Mouse (Mus musculus) forebrain, embryonic 11.5 days (tissue): ENCODE data around the gene Unc50. TPM values are rescaled to one million over a fixed set of nuclear protein-coding genes. Genes with fewer than 3 reads are reported as not detected.
A peak's percentile ranks its signal among the peaks of the same experiment; 100 is the strongest.

Source experiments
- ATAC-seq: fragments of 200-750 bp; cut with Nextera tagmentation; replicated peaks from 2 replicates; pipeline ENCODE4 v1.8.0; 2017; ENCODE audit warnings: moderate TSS enrichment; ENCODE audit not compliant: low FRiP score
- DNase-seq: peaks from one replicate; pipeline ENCODE4 v3.0.0-alpha.2; 2017; ENCODE audit warnings: low spot score
- H3K27ac ChIP-seq: fragments of 300-500 bp; sonication (generic); 2 replicates; pipeline ENCODE4 v1.5.1; 2014; ENCODE audit warnings: low read depth, low read length
- H3K27me3 ChIP-seq: fragments of 300-500 bp; sonication (generic); 2 replicates; pipeline ENCODE4 v1.6.1; 2014; ENCODE audit warnings: mild to moderate bottlenecking, low read length, mixed read lengths; ENCODE audit not compliant: control insufficient read depth, insufficient read depth
- H3K36me3 ChIP-seq: fragments of 300-500 bp; sonication (generic); 2 replicates; pipeline ENCODE4 v1.6.1; 2014; ENCODE audit warnings: mild to moderate bottlenecking, low read length, moderate library complexity, mixed read lengths; ENCODE audit not compliant: control insufficient read depth, insufficient read depth
- H3K4me1 ChIP-seq: fragments of 300-500 bp; sonication (generic); replicated peaks from 2 replicates; pipeline ENCODE4 v1.6.1; 2014; ENCODE audit warnings: low read length, mixed read lengths; ENCODE audit not compliant: control insufficient read depth, insufficient read depth
- H3K4me2 ChIP-seq: fragments of 300-500 bp; sonication (generic); 2 replicates; pipeline ENCODE4 v1.6.1; 2014; ENCODE audit warnings: low read depth, mild to moderate bottlenecking, low read length, moderate library complexity, mixed read lengths; ENCODE audit not compliant: severe bottlenecking
- H3K4me3 ChIP-seq: fragments of 300-500 bp; sonication (generic); 2 replicates; pipeline ENCODE4 v1.5.1; 2014; ENCODE audit warnings: low read depth, low read length
- H3K9ac ChIP-seq: fragments of 300-500 bp; sonication (generic); 2 replicates; pipeline ENCODE4 v1.6.1; 2014; ENCODE audit warnings: low read length
- H3K9me3 ChIP-seq: fragments of 300-500 bp; sonication (generic); 2 replicates; pipeline ENCODE4 v1.6.1; 2016; ENCODE audit warnings: low read length, mixed read lengths; ENCODE audit not compliant: control insufficient read depth
- WGBS: fragments of 180-500 bp; shearing (Covaris S2); extraction: QIAGEN DNeasy Blood & Tissue Kit; methylation state at CpG from one replicate; pipeline ENCODE4 v1.1.7; 2014; 5-methylcytosine and 5-hydroxymethylcytosine counted together
- polyA plus RNA-seq: library from polyadenylated mRNA; unstranded; fragments of >200 nt; fragmentation: Nextera tagmentation; extraction: Ambion mirVana; gene quantifications from 2 replicates; pipeline ENCODE4 v1.2.1, GENCODE M21; 2014

Unc50 gene
- polyA plus RNA-seq, 1 experiment from 2014 or later = 115 TPM

- peaks cover 2% of the 10 kb centered on the region; the same call in 1 of the 2 replicates for H3K9me3 ChIP-seq
- DNase-seq (no peak), ATAC-seq (no peak)
- peaks cover 7% of the 10 kb centered on the region; the same call in 1 of the 2 replicates for H3K4me1 ChIP-seq
- H3K27me3 ChIP-seq = no peaks in the 10 kb centered on the region
- 73% methylated on average over 2 of the region's 2 CpGs for WGBS
- H3K27ac ChIP-seq = no peak overlapping the region
- peak overlapping the region; percentile 90 for H3K4me2 ChIP-seq
- peak overlapping the region; percentile 83 for H3K9ac ChIP-seq
- H3K36me3 ChIP-seq = no peaks in the 10 kb centered on the region
- peak overlapping the region; percentile 86 for H3K4me3 ChIP-seq
Observed at GRCm38 (mm10) chr1:37428911-37429310, 1.0 kb upstream of the Unc50 start.

- WGBS = 2% methylated on average over 40 of the region's 40 CpGs
- Histone ChIP-seq H3K9me3 (no peaks in the 10 kb centered on the region), H3K9ac (peak overlapping the region; percentile 83), H3K4me1 (peaks cover 7% of the 10 kb centered on the region; the same call in 1 of the 2 replicates), H3K4me3 (peak overlapping the region; percentile 86), H3K27ac (0 out of 2 replicates have a peak overlapping the region, but pooled peaks have one; percentile 46), H3K36me3 (no peaks in the 10 kb centered on the region), H3K27me3 (no peaks in the 10 kb centered on the region), H3K4me2 (peak overlapping the region; percentile 90)
- ATAC-seq (peak; percentile 19; the same call in 1 of the 2 replicates), DNase-seq (no peak)
Observed at GRCm38 (mm10) chr1:37430297-37430840, 430 bp downstream of the Unc50 start.

GRCm38 (mm10) chr1:37436419-37436818 is 6.5 kb downstream of the Unc50 start:
- ATAC-seq = no peak
- Histone ChIP-seq H3K4me1 (peaks cover under 1% of the 10 kb centered on the region; the same call in 1 of the 2 replicates), H3K9me3 (no peaks in the 10 kb centered on the region), H3K27ac (no peak overlapping the region), H3K9ac (no peak overlapping the region), H3K36me3 (peaks cover 3% of the 10 kb centered on the region; the same call in 1 of the 2 replicates), H3K4me2 (no peak overlapping the region), H3K27me3 (no peaks in the 10 kb centered on the region), H3K4me3 (no peak overlapping the region)
- 90% methylated on average over 3 of the region's 3 CpGs for WGBS
- no peak for DNase-seq

- WGBS = 92% methylated on average over 16 of the region's 16 CpGs
- no peak for ATAC-seq
- Histone ChIP-seq H3K9me3 (no peaks in the 10 kb centered on the region), H3K4me1 (no peaks in the 10 kb centered on the region), H3K36me3 (no peaks in the 10 kb centered on the region; the same call in 1 of the 2 replicates), H3K4me2 (no peak overlapping the region), H3K27me3 (no peaks in the 10 kb centered on the region), H3K9ac (no peak overlapping the region), H3K27ac (no peak overlapping the region), H3K4me3 (no peak overlapping the region)
- no peak for DNase-seq
Observed at GRCm38 (mm10) chr1:37442848-37443835, 13.2 kb downstream of the Unc50 start.

- H3K36me3 ChIP-seq = no peaks in the 10 kb centered on the region
- no peaks in the 10 kb centered on the region for H3K4me1 ChIP-seq
- H3K27me3 ChIP-seq = no peaks in the 10 kb centered on the region
- no peak overlapping the region for H3K9ac ChIP-seq
- no peak overlapping the region for H3K27ac ChIP-seq
- no peak overlapping the region for H3K4me3 ChIP-seq
- no peaks in the 10 kb centered on the region for H3K9me3 ChIP-seq
- 79% methylated on average over 10 of the region's 10 CpGs for WGBS
- DNase-seq = peak; percentile 58
- ATAC-seq = no peak
- H3K4me2 ChIP-seq = no peak overlapping the region
Observed at GRCm38 (mm10) chr1:37448361-37449095, 18.6 kb downstream of the Unc50 start.

- ATAC-seq = no peak
- DNase-seq = no peak
- H3K27me3 ChIP-seq = no peaks in the 10 kb centered on the region
- H3K9me3 ChIP-seq = no peaks in the 10 kb centered on the region
- H3K36me3 ChIP-seq = no peaks in the 10 kb centered on the region
- H3K4me1 ChIP-seq = no peaks in the 10 kb centered on the region
- no peak overlapping the region for H3K4me3 ChIP-seq
- H3K27ac ChIP-seq = no peak overlapping the region
- H3K9ac ChIP-seq = no peak overlapping the region
- WGBS = 88% methylated on average over 8 of the region's 8 CpGs
- H3K4me2 ChIP-seq = no peak overlapping the region
Observed at GRCm38 (mm10) chr1:37451270-37451669, 21.3 kb downstream of the Unc50 start.

GRCm38 (mm10) chr1:37457546-37457945 is 27.6 kb downstream of the Unc50 start:
- no peak overlapping the region for H3K27ac ChIP-seq
- 86% methylated on average over 7 of the region's 7 CpGs for WGBS

GRCm38 (mm10) chr1:37464878-37465452 is 35.0 kb downstream of the Unc50 start:
- no peak overlapping the region for H3K27ac ChIP-seq
- no peak for DNase-seq
- H3K27me3 ChIP-seq = no peaks in the 10 kb centered on the region
- H3K9ac ChIP-seq = no peak overlapping the region
- H3K4me3 ChIP-seq = no peak overlapping the region
- no peaks in the 10 kb centered on the region for H3K36me3 ChIP-seq
- WGBS = 90% methylated on average over 10 of the region's 10 CpGs
- H3K4me1 ChIP-seq = no peaks in the 10 kb centered on the region
- no peak for ATAC-seq
- H3K4me2 ChIP-seq = no peak overlapping the region
- H3K9me3 ChIP-seq = no peaks in the 10 kb centered on the region

More at GRCm38 (mm10) chr1:37457546-37457945, 27.6 kb downstream of the Unc50 start:
- ATAC-seq (no peak), DNase-seq (no peak)
- H3K27me3 ChIP-seq = no peaks in the 10 kb centered on the region
- H3K9me3 ChIP-seq = no peaks in the 10 kb centered on the region
- H3K4me1 ChIP-seq = no peaks in the 10 kb centered on the region
- no peak overlapping the region for H3K4me3 ChIP-seq
- no peaks in the 10 kb centered on the region for H3K36me3 ChIP-seq
- H3K4me2 ChIP-seq = no peak overlapping the region
- no peak overlapping the region for H3K9ac ChIP-seq
